Mouse (Mus musculus): Measurements from ENCODE around the gene Apba1.

Gene Apba1

GRCm38 (mm10) chr19:23806796-23807195 is 48.1 kb downstream of the Apba1 start:
- no peak for DNase-seq (ENCODE audit: low spot score)

DNA sequence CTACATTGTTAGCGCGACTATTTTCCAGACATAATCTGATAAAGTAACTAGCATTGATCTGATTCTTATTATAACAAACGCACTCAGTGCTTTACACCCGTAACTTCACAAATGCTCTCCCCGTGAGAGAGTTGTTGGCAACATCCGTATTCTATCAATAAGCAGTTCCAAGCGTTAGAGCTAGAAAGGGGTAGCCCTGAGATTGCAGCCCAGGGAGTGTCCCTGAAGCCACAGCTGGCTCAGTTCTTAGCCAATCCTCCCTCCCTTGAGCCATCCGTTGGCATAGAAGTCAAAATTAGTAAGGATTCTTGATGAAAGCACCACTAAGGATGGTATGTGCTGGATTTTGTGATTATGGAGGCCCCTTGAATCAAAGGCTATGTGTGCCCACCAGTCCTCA is 48.7 kb downstream of the Apba1 start:
- DNase-seq (ENCODE audit: low spot score) = no peak

- no peak for DNase-seq (ENCODE audit: low spot score)
These were observed 50.5 kb downstream of the Apba1 start for GRCm38 (mm10) chr19:23809236-23809635.

DNA sequence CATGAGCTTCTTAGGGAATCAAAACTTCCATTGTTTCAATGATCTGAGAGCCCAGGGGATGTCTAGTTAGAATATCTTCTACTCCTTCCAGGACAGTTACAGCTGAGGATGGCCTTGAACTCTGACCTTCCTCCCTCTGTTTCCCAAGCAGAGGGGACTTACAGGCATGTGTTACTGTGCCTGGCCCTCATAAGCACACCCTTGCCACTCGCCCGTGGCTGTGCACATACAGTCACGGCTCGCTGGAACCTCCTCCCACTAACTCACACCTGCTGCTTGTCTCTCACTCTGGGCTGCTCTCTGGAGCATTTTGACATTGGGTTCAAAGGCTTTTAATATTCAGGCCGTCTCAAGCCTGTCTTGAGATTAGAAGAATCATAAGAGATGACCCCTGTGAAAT is 51.8 kb downstream of the Apba1 start:
- DNase-seq (ENCODE audit: low spot score) = no peak

- no peak for DNase-seq (ENCODE audit: low spot score)
These were observed 52.3 kb downstream of the Apba1 start for GRCm38 (mm10) chr19:23810976-23811375.

GRCm38 (mm10) chr19:23816762-23817161 is 58.1 kb downstream of the Apba1 start:
- no peak for DNase-seq (ENCODE audit: low spot score)

- DNase-seq (ENCODE audit: low spot score) = no peak
These were observed 58.5 kb downstream of the Apba1 start for GRCm38 (mm10) chr19:23817196-23817595.

GRCm38 (mm10) chr19:23819882-23820281 is 61.2 kb downstream of the Apba1 start:
- no peak for DNase-seq (ENCODE audit: low spot score)

GRCm38 (mm10) chr19:23822497-23822896 is 63.8 kb downstream of the Apba1 start:
- no peak for DNase-seq (ENCODE audit: low spot score)

DNA sequence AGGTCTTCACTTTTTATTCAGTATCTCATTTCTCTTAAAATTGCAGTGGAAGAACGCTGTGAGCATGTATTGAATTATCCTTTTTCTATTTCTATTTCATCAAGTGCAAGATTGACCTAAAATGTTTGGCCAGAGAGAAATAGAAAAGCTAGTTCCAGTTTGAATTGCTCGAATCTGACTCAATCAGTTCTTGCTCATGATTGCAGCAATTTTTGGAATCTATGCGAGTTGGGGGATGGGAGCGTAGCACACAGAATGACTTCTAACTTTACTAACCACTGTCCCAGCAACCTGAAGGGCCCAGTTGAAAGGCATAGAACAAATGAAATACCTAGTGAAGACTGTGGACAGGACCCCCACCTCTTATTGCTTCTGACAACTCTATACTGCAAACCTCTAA is 64.8 kb downstream of the Apba1 start:
- DNase-seq (ENCODE audit: low spot score) = no peak

- DNase-seq (ENCODE audit: low spot score) = no peak
These were observed 67.6 kb downstream of the Apba1 start for GRCm38 (mm10) chr19:23826251-23826650.

DNA sequence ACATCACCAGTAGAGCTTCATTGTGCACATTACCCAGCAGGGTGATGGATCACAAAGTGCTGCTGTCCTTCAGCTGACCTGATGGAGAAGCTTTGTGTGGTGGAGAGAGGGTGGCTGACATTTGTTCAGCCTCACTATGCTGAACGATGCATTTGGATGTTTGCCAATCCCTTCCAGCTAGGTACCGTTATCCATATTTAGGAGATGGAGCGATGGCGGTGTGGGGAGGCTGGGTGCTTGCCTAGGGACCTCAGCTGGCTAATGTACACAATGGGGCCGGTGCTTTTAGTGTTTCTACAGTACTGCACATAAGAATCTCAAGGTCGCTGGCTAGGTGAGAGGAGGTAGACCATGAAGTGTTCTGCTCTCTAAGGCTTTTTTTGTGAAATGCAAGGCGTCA is 72.1 kb downstream of the Apba1 start:
- no peak for DNase-seq (ENCODE audit: low spot score)

DNA sequence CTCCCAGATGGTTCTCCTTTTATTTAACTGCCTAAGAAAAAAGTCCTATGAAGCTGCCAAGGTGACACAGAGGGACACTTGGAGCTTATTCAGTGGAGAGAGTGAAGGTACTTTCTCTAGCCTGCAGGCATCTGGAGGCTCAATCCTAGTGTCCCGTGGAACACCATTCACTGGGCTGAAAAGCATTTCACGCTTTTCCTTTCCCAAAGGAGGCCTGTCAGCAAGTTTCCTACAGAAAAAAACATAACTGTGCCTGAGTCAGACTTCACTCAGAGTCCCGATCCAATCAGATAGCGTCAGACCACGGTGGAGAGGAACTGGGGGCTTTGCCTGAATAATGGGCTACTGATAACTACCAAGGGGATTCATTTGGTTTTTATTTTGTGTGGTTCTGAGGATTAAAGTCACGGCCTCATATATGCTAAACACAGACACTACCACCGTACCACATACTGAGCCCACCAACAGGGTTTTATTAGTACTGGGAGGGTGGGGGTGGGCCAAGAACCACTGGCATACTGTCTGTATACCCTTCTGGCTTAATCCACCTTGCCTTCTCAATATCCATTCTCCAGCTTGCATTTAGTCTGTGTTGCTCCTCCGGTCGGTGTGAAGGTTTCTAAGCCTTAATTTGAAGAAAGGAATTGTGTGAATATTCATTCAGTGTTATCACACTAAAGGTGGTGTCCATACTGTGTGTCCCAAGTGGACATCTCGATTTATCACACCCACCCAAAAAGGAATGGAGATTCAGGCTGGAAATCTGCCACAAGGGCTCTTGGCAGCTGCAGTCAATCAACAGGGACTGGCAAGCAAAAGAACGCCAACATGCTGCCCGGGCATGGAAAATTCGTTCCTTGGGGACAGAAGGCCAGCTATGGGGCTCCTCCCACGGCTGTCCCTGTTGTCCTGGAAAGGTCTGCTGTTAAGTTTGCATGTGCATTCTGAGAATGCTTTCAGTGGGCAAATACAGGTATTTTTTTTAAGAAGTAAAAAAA is 75.3 kb downstream of the Apba1 start:
- no peak for DNase-seq (ENCODE audit: low spot score)

- DNase-seq (ENCODE audit: low spot score) = no peak
These were observed 76.0 kb downstream of the Apba1 start for GRCm38 (mm10) chr19:23834721-23835120.

DNA sequence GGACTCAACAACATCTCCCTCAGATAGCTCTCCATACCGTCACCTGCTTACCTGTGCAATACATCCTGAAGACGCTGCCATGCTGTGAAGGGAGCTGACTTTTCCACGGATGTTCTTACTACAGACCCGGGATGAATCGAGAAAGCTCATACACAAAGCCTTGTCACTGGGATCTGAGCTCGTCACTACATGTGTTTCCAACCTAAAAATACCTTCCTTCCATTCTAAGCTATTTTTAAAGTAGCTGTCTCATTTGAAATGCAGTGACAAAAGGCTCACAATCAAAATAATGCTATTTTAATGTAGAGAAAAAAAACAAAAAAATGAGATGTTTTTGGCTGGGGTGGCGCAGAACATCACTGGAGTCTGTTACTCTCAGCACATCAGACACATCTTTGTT is 97.1 kb downstream of the Apba1 start:
- no peak for DNase-seq (ENCODE audit: low spot score)

DNA sequence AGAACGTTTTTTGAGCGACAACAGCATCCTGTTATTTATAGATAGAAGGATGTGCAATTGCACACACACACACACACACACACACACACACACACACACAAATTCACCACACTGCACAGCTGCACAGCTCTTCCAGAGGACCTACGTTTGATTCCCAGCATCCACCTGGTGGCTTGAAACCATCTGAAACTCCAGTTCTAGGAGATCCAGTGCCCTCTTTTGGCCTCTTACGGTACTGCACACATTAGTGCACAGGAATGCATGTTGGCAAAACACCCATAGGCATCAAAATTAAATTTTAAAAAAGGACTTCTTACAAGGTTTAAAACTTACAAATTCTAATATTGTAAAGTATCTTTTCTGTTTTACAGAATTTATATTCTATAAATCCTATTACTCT is 99.4 kb downstream of the Apba1 start:
- no peak for DNase-seq (ENCODE audit: low spot score)

- DNase-seq (ENCODE audit: low spot score) = no peak
These were observed 100.1 kb downstream of the Apba1 start for GRCm38 (mm10) chr19:23858781-23859180.

DNA sequence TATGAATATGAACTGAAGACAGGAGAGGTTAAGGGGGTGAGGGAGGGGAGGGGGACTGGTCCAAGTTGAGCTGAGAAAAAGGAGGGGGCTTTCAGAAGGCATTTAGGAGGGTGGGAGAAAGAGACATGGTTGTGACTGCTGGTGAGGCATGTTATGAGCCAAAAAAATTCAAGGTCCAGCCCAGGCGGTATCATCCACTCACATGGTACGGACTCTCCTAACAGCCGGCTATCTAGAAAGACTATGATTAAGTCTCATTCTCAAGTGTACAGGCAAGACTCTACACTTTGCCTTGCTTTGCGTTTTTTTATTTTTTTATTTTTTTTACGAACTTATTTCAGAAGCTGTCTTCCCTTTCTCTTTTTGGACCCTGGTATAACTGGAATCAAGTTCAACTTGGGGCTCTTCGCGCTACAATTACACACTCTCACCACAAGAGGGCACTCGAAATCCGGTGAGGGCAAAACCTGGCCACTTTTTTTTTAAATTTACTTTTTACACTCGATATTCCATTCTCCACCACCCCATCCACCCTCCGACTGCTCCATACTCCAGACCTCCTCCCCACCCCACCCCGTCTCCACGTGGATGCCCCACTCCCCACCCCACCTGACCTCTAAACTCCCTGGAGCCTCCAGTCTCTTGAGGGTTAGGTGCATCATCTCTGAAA is 101.6 kb downstream of the Apba1 start:
- DNase-seq (ENCODE audit: low spot score) = no peak

DNA sequence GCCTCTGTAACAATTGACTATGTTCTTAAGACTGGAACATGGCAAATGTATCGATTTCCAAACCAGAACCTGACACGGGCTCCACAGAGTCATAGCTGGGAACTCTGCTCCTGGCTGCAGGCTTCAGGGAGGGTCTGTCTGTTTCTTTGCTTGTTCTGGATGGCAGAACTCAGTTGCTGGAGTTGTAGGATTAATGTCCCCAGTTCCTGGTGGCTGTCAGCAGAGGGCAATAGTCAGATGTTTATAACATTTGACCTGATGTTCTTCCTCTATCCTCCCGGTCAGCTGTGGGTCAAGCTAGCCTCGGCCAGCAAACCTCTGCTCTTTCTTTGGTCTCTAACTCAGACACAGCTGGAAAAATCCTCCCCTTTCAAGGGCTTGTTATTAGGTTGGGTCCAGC is 104.0 kb downstream of the Apba1 start:
- no peak for DNase-seq (ENCODE audit: low spot score)

- DNase-seq (ENCODE audit: low spot score) = no peak
These were observed 105.3 kb downstream of the Apba1 start for GRCm38 (mm10) chr19:23863959-23864358.

GRCm38 (mm10) chr19:23866045-23866444 is 107.4 kb downstream of the Apba1 start:
- no peak for DNase-seq (ENCODE audit: low spot score)

- no peak for DNase-seq (ENCODE audit: low spot score)
These were observed 108.4 kb downstream of the Apba1 start for GRCm38 (mm10) chr19:23867052-23867451.

DNA sequence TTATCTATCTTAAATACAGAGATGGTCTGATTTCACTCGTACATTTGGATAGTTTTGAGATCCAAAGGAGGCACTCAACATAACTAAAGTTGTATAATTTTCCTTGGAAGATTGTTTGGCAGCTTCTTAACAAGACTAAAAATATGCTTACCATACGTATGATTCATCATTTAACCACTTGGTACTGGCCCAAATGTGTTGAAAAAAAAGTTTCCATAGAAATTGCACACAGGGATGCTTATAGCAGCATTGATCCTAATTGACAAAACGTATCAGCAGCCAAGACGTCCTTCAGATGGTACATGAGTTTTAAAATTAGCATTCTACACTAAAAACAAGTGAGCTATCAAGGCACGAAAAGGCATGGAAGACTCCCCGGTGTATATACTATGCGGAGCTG is 108.9 kb downstream of the Apba1 start:
- DNase-seq (ENCODE audit: low spot score) = no peak

Measured in yolk sac, embryonic 10.5 days (tissue).